Mouse (Mus musculus) ES-Bruce4 (cell line): ENCODE measurements around the gene Colgalt2.
"Not testable (repeated sequence)": the region's sequence is repeated elsewhere in the genome, so short reads cannot be mapped to it uniquely, and the experiment has no call there.

Source experiments
- EP300 ChIP-seq: IDR thresholded peaks from 2 replicates; pipeline ENCODE4 v1.6.1; 2011; ENCODE audit warnings: low read depth, low read length; ENCODE audit not compliant: insufficient read depth
- POLR2A ChIP-seq: IDR thresholded peaks from one replicate; pipeline ENCODE4 v1.8.1; 2011; ENCODE audit warnings: low read length; ENCODE audit not compliant: insufficient read depth

DNA sequence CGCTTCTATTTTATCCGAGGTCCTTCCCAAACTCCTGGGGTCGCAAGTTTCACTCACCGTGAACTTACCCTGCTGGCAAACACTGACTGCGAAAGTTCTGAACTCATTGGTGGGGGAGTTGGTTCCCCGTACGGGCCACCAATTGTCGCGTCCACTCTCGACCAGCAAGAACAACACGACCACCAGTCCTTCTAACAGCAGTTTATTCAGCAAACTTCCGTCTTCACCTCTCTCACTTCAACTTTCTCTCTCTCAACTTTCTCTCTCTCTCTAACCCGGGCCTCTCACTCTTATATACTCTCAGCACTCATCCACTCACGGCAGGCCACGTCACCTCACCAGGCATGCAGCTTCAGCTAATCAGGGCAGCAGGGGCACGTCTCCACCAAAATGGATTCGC lies 37.9 kb downstream of the Colgalt2 start:
- TF ChIP-seq EP300, POLR2A: not testable (repeated sequence)
